Mouse (Mus musculus) right cerebral cortex, postnatal 10 days (tissue): ENCODE data around the gene Hist1h2bl.

Source experiments
- DNase-seq, 2 experiments: peaks; one replicate each; pipeline ENCODE4 v3.0.0; 2021; ENCODE audit warnings: low spot score in 2 of 2

Gene Hist1h2bl

DNA sequence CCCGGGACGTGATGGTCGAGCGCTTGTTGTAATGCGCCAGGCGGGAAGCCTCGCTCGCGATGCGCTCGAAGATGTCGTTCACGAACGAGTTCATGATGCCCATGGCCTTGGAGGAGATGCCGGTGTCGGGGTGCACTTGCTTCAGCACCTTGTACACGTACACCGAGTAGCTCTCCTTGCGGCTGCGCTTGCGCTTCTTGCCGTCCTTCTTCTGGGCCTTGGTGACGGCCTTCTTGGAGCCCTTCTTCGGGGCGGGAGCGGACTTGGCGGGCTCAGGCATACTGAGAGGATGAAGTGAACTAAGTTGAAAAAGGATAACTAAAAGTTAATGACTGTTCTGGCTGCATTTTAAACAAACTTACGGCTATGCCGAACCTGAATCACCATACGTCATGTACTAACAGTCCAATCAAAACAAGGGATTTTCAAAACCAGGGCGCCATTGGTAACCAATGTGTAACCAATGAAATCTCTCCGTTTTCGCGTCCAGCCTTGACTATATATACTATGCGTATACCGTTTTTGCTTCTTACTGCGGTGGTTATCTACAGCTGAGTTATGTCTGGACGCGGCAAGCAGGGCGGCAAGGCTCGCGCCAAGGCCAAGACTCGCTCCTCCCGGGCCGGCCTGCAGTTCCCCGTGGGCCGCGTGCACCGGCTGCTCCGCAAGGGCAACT lies at the start of gene Hist1h2bl, which contains the start of gene Hist1h2ai:
Gene Hist1h2bl (minus strand): TSS at position 280 of the 676 bp plus-strand sequence.
Gene Hist1h2ai (plus strand): TSS at position 559 of the 676 bp plus-strand sequence.
- DNase-seq, result peak; percentile 90 to 95

DNA sequence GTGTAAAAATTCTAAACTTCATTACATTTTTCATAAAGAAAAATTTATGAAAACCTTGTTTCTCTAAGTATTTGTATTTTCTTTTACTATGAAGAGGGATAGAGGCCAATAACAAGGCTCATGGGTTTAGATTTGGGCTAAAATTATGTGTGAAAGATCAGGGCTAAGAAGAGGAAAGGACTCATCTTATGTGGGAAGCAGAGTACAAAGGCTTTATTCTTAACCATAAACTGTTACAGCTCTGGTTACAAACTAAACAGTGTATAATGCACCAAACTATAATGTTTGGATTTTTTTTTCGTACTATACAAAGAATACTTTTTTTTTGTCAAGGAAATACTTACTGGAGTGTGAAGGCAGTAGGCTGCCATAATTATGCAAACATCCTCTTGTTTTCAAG lies 39.8 kb upstream of the Hist1h2bl start:
- no peak for DNase-seq

DNA sequence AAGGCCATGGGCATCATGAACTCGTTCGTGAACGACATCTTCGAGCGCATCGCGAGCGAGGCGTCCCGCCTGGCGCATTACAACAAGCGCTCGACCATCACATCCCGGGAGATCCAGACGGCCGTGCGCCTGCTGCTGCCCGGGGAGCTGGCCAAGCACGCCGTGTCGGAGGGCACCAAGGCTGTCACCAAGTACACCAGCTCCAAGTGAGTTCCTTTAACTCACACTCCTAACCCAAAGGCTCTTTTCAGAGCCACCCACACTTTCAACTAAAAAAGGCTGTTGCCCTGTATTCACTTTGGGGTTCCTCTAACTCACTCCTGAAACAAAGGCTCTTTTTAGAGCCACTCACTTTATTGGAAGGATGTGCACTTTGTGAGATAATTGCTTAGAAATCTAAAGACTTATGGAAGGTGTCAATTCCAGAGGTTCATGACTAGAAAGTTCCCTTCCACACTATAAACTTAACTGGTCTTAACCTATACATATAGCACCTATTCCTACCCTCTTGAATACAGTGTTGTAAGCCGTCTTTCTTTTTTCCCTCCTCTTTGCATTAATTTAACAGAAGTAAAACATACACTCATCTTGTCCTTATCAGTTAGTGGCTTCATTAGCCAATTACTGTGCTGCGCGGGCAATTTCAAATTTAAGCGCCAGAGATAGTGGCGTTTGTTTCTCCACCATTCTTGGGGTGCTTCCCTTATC lies 38.5 kb upstream of the Hist1h2bl start:
- peak; percentile 51 to 65 for DNase-seq

DNA sequence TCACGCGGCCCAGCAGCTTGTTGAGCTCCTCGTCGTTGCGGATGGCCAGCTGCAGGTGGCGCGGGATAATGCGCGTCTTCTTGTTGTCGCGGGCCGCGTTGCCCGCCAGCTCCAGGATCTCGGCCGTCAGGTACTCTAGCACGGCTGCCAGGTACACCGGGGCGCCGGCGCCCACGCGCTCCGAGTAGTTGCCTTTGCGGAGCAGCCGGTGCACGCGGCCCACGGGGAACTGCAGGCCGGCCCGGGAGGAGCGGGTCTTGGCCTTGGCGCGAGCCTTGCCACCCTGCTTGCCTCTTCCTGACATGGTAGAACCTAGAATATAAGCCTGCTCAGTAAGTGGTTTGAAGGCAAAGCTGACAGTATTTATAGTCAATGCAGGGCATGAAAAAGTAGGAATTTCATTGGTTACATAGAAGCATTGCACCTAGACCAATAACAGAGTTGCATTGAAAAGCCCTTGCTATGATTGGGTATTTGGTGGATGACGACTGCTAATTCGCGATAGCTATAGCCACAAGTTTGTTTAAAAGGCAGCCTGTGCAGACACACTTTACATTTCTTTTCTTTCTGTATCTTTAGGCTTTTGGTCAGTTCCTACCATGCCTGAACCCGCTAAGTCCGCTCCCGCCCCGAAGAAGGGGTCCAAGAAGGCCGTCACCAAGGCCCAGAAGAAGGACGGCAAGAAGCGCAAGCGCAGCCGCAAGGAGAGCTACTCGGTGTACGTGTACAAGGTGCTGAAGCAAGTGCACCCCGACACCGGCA lies 37.8 kb upstream of the Hist1h2bl start, which contains the start of the genes Hist1h2ak and Hist1h2bn:
Gene Hist1h2ak (minus strand): TSS at position 304 of the 762 bp plus-strand sequence.
Gene Hist1h2bn (plus strand): TSS at position 600 of the 762 bp plus-strand sequence.
- DNase-seq, result peak; percentile 70 to 92

DNA sequence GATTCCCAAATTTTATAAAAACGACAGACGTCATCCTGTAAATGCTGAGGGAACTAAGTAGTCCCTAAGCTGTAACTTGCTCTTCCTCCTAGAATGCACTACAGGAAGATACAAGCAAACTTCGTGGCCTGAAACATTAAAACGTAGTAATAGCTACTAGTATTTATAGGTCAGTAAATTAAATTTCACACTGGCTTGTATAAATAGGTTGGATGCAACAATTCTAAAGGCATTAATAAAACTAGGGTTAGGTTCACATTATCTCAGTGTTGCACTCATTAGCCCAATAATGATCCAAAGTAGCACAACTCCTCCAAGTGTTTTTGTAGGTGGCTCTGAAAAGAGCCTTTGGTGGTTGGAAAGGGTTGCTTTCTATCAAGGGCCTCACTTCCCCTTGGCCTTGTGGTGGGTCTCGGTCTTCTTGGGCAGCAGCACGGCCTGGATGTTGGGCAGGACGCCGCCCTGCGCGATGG lies 37.1 kb upstream of the Hist1h2bl start:
- DNase-seq, result no peak

DNA sequence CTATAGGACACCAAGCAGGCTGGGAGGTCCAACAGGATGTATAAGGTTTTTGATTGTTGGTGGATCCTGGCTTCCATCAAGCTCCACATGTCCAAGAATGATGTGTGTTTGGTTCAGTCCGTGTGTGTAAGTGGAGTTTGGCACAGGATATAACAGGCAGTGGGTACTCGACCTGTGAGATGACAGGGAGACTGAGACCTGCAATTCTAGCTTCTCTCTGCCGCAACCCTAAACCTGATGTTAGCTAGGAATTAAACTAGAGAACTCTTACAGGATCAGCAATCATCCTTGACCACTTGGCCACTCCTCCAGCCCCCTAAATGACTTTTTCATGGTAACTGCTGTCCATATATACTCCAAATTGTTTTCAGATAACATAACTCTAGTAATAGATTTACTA lies 36.4 kb upstream of the Hist1h2bl start:
- DNase-seq, result no peak

DNA sequence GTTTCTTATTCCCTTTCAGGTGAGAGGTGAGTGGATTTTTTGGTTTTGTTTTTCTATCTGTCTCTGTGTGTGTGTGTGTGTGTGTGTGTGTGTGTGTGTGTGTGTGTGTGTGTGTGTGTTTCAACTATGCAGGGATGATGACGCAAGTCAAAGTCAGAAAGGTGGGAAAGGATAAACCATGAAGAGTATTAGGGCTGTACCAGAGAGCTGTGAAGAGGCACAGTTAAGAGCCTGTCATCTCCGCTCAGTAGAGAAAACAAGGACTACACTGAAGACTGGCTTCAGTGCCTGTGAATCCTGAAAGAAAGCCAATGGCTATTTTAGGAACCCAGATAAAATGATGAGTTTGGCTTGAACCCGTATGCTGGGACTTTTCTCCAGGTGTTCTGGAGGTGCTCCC lies 35.9 kb upstream of the Hist1h2bl start:
- DNase-seq, result no peak

DNA sequence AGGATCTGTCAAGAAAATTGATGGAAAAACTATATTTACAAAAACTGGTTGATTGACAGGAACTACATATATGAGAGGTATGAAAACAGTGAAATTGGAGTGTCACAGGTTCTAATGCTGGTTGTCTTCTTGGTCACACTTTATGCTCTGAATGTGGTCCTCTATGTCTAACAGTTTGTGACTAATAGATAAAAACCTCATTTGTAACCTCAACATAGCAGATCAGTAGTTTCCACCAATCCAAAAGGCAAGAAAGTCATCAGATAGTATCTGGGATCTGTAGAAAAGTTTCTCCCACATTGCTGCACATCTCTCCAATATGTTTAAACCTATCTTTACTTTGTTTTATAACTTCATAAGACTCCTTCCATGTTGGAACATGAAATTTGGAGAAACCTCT lies 35.5 kb upstream of the Hist1h2bl start:
- no peak for DNase-seq

DNA sequence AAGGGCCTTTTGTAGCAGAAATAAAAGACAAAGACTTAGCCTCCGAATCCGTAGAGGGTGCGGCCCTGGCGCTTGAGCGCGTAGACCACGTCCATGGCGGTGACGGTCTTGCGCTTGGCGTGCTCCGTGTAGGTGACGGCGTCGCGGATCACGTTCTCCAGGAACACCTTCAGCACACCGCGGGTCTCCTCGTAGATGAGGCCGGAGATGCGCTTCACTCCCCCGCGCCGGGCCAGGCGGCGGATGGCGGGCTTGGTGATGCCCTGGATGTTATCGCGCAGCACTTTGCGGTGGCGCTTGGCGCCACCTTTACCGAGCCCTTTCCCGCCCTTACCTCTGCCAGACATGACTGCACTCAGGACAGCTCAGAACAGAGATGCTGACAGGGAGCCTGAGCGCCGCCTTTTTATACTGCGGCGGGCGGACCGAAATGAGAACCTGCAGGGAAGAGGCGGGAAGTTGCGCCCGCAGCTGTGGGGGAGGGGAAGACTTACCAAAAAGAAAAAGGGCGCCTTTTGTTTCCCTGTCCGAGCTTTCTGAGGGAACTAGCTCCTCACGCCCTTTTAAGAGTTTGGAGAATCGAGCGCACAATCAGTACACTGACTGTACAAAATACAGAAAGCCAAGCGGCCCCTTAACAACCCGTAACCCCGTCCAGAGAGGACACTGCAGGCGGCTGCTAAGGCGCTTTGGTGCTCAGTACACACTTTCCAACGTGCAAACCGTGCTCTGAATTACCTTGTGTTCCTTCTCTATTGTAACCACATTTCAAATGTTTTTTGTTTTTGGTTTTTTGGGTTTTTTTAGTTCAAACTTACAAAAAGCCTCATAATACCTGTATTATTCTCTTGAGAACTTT lies 34.4 kb upstream of the Hist1h2bl start, which contains the start of gene Hist1h4k:
Gene Hist1h4k (minus strand): TSS at position 347 of the 859 bp plus-strand sequence.
- DNase-seq, result peak; percentile 96

DNA sequence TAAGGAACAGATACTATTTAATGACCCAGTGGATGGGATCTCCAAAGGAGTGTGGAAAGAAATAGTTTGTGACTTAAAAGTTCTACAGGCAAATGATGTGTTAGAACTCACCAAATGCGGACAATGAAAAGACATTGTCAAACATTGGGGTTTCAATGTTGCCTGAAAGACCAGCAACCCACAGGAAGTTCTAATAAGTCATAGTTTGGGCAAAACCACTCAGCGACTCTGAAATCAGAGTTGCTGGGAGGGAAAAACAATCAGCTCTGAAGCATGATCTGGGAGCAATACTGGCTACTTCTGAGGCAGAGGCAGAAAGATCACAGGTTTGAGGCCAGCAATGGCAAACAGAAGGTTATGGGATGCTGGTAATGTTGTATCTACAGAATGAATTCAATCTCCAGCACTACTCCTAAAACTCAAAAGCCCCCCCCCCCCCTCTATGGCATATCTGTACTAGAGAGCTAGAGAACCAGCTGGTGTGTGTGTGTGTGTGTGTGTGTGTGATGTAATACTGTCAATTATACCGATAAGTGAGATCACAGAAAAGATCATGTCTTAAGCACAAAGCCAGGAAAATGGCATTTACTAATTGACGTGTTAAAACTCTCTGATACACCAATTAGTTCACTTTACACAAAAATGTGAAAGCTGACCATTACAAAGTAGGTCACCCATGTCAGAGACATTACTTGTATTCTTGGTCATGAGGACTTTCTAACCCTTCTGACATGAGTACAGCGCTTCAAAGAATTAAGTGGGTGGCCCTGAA lies 33.6 kb upstream of the Hist1h2bl start:
- DNase-seq, result no peak

DNA sequence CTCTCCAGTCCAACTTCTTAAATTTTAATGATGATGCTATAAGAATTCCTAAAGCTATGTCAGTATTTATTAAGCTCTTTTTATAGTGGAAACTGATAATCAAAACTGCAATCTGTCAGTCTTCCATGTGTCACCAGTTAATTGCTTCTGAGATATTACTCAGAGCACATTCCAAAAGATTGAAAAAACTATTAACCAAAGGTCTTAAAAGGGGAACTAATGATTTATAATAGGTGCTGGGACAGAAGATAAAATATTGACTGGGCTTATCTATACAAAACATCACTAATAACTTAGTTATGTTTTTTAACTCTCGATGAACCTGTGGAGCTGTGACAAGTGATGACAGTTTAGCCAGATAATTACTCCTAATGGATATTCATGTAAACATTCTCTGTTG lies 29.1 kb upstream of the Hist1h2bl start:
- DNase-seq, result no peak

DNA sequence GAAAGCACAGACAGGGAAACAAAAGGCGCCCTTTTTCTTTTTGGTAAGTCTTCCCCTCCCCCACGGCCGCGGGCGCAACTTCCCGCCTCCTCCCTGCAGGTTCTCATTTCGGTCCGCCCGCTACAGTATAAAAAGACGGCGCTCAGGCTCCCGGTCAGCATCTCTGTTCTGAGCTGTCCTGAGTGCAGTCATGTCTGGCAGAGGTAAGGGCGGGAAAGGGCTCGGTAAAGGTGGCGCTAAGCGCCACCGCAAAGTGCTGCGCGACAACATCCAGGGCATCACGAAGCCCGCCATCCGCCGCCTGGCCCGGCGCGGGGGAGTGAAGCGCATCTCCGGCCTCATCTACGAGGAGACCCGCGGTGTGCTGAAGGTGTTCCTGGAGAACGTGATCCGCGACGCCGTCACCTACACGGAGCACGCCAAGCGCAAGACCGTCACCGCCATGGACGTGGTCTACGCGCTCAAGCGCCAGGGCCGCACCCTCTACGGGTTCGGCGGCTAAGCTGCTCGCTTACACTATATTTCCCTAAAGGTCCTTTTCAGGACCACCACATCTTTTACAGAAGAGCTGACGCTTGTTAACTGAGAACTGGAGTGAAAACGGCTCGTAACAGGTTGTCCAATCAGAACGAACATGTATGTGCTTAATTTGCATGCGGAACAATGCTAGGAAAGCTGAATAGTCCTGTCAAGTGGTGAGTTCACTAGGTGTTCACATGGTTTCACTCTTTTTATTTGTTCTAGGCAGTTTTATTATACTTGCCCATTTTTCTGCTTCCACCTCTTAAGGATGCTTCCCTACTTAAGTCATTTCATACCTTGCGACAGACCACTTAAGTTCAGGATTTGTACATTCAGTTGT lies 19.2 kb upstream of the Hist1h2bl start, which contains the start of gene Hist1h4j:
Gene Hist1h4j (plus strand): TSS at position 159 of the 862 bp plus-strand sequence.
- peak; percentile 86 to 87 for DNase-seq

DNA sequence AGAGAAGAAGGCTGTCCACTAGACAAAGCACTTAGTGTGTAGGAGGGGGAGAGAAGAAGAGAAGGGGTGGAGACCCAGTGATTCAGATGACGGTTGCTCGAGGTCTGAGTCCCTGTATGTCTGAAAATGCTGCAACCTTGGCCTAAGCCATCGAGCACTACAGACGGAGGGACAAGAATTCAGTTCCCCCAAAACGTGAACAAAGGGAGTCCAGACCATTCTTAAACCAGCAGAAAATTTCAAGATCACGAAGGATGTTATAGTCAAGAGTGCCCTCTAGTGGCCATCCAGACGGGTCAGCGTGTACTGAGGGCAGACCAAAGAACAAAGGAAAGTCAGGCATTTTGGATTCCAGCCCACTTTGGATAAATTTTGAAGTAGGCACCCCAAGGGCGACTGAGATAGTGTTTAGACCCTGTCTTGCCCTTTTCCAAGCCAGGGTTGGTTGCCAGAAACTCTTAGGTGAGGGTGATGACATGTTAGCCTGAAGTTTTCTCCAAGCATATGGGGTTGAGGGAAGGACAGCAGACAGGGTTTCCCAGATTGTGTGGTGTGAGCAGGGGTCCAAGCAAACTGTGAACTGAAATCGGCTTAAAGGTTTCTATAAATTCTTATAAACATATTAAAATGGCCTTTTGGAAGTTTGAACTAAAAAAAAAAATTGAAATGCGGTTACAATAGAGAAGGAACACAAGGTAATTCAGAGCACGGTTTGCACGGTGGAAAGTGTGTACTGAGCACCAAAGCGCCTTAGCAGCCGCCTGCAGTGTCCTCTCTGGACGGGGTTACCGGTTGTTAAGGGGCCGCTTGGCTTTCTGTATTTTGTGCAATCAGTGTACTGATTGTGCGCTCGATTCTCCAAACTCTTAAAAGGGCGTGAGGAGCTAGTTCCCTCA lies 18.3 kb upstream of the Hist1h2bl start:
- peak; percentile 78 to 79 for DNase-seq

DNA sequence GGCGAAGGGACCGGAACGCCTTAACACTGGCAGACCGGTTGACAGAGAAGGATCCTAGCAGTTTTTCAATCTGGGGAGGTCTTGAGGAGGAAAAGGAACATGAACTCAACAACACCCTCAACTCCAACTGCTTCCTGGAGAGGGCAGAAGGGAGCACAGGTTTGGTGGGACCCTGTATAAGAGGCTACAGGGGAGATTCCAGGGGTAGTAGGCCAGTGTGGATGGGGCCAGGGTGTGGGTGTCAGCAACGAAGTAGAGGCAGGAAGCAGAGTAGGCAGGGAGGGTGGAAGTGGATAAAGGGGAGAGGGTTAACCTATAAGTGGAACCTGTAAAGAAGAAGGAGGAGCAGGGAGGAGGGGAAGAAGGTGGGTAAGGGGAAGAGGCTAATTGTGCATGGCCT lies 17.5 kb upstream of the Hist1h2bl start:
- DNase-seq, result no peak

DNA sequence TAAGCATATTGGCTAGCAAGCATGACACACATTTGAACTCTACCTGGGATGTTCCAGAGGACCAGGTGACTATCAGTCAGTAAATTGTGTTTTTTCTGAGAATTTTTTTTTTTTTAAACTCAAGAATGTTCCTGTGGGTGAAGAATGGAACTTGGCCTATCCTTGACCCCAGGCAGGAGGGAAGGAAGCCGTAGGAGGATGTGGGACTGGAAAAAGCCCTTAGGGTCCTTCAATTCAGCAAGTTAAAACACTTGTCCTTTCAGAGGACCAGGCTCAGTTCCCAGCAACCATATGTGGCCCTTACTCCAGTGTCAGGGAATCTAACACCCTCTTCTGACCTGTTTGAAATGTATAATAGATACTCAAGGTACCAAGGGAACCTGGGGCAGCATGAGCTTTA lies 13.6 kb upstream of the Hist1h2bl start:
- no peak for DNase-seq

DNA sequence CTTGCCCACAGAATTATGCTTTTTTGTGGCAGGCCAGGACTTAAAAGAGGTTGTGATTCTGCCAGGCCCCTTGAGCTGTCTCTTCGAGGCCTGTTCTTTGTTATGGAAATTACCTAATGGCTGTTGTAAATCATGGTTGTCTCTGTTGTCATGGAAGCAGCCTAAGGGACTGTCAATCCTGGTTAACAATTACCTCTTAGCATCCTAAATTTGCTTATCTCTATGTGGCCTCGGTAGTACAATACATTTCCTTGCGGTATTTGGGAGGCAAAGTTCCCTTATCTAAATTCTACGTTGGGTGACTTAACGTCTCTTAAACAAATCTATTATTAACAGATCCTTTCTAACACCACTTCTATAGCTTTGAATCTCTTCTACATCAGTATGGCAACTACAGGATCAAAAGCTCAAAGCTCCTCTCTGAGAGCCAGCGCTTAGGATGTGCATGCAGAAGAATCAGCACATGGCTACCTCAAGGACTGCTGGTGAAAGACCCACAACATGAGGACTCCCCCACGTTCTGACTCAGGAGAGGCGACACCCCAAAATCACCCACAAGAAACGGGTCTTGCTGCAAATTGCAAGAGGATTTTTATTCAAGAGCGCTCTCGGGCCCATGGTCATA lies 12.1 kb upstream of the Hist1h2bl start:
- no peak for DNase-seq

DNA sequence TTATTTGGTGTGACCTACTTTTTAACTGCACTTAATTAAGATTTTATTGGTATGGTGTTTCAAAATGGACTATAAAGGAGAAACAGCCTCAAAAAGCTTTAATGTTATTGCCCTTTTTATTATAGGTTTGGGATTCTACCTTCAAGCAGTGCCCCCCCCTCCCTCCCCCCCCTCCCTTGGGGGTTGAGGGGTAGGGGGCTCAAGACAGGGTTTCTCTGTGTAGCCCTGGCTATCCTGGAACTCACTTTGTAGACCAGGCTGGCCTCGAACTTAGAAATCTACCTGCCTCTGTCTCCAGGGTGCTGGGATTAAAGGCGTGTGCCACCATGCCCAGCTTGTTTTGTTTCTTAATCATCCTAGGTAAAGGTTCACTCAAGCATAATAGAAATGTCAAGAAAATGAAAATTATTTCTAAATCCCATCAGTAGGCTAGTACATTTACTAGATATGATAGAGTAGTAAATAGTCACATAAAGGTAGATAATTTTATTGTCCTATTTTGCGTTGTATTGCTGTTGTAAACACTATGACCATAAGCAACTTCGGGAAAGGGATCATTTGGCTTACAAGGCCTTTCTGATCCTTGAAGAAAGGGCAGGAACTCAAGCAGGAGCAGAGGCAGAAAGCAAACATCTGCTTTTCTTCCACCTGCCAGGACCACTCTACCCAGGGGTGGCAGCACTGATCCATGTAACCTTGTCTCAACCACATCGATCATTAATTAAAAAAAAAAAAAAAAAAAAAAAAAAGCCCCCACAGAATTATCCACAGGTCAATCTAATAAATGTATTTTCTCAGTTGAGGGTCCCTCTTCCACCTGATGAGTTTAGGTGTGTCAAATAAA lies 7.3 kb upstream of the Hist1h2bl start:
- DNase-seq, result no peak
